Mouse (Mus musculus) MEL (cell line): Measurements from ENCODE around the gene Egfl8. TPM values are rescaled to one million over a fixed set of nuclear protein-coding genes. Genes with fewer than 3 reads are reported as not detected.

Experiments
- DNase-seq: peaks from one replicate; pipeline ENCODE4 v3.0.0; 2011; ENCODE audit warnings: low read depth, low spot score
- H3K27ac ChIP-seq: 2 replicates; pipeline ENCODE4 v1.5.1; 2012; ENCODE audit warnings: low read depth, mild to moderate bottlenecking, control low read depth, low read length, moderate library complexity; ENCODE audit not compliant: control insufficient read depth
- H3K27me3 ChIP-seq, 2 experiments: fragments of 150-350 bp in 1 of 2; sonication (generic) in 1 of 2; 2 replicates each; pipeline ENCODE4 v1.6.1; 2012; ENCODE audit warnings: low read length in 2 of 2, mild to moderate bottlenecking in 2 of 2, improper control_type of control experiment in 1 of 2, moderate library complexity in 1 of 2; ENCODE audit not compliant: insufficient read depth in 2 of 2, control insufficient read depth in 1 of 2
- H3K36me3 ChIP-seq, 2 experiments: 2 replicates each; pipeline ENCODE4 v1.6.1; 2012 to 2014; ENCODE audit warnings: low read length in 2 of 2, improper control_type of control experiment in 1 of 2, inconsistent platforms in 1 of 2, mild to moderate bottlenecking in 1 of 2; ENCODE audit not compliant: insufficient read depth in 2 of 2, control insufficient read depth in 1 of 2
- H3K4me1 ChIP-seq, 2 experiments: fragments of 150-350 bp in 1 of 2; sonication (generic) in 1 of 2; 2 replicates each; pipeline ENCODE4 v1.6.1; 2012; ENCODE audit warnings: low read length in 2 of 2, improper control_type of control experiment in 1 of 2, mild to moderate bottlenecking in 1 of 2; ENCODE audit not compliant: insufficient read depth in 2 of 2, control insufficient read depth in 1 of 2
- H3K4me3 ChIP-seq, 2 experiments: fragments of 150-350 bp in 1 of 2; sonication (generic) in 1 of 2; 2 replicates each; pipeline ENCODE4 v1.5.1; 2012; ENCODE audit warnings: low read depth in 2 of 2, low read length in 2 of 2, mild to moderate bottlenecking in 2 of 2, moderate library complexity in 2 of 2, control low read depth in 1 of 2, improper control_type of control experiment in 1 of 2; ENCODE audit not compliant: control insufficient read depth in 1 of 2, insufficient read depth in 1 of 2
- H3K79me2 ChIP-seq: 2 replicates; pipeline ENCODE4 v1.6.1; 2012; ENCODE audit warnings: mild to moderate bottlenecking, low read length, moderate library complexity; ENCODE audit not compliant: control insufficient read depth, poor library complexity, insufficient read depth
- H3K9ac ChIP-seq: 2 replicates; pipeline ENCODE4 v1.6.1; 2012; ENCODE audit warnings: low read depth, mild to moderate bottlenecking, control low read depth, low read length, moderate library complexity; ENCODE audit not compliant: control insufficient read depth, poor library complexity, severe bottlenecking
- H3K9me3 ChIP-seq: fragments of 150-350 bp; sonication (generic); replicated peaks from 2 replicates; pipeline ENCODE4 v1.6.1; 2012; ENCODE audit warnings: mild to moderate bottlenecking, low read length, improper control_type of control experiment, moderate library complexity; ENCODE audit not compliant: insufficient read depth
- BHLHE40 ChIP-seq: IDR thresholded peaks from 2 replicates; pipeline ENCODE4 v1.6.1; 2012; ENCODE audit warnings: low read depth, mild to moderate bottlenecking, inconsistent platforms, low read length, improper control_type of control experiment, borderline replicate concordance
- CTCF ChIP-seq, 3 experiments: IDR thresholded peaks in 2 of 3; conservative IDR thresholded peaks in 1 of 3; 2 replicates each; pipeline ENCODE4 v1.5.1; 2011 to 2012; ENCODE audit warnings: low read length in 3 of 3, low read depth in 2 of 3, mild to moderate bottlenecking in 2 of 3, improper control_type of control experiment in 1 of 3, inconsistent platforms in 1 of 3, mixed read lengths in 1 of 3, moderate library complexity in 1 of 3; ENCODE audit not compliant: control insufficient read depth in 1 of 3, insufficient read depth in 1 of 3, poor library complexity in 1 of 3, severe bottlenecking in 1 of 3
- E2F4 ChIP-seq: IDR thresholded peaks from 2 replicates; pipeline ENCODE4 v1.6.1; 2011; ENCODE audit warnings: low read depth, low read length, improper control_type of control experiment, borderline replicate concordance
- ELF1 ChIP-seq: IDR thresholded peaks from 2 replicates; pipeline ENCODE4 v1.6.1; 2014; ENCODE audit warnings: low read depth, mild to moderate bottlenecking, inconsistent platforms, low read length, improper control_type of control experiment, moderate library complexity
- EP300 ChIP-seq, 2 experiments: IDR thresholded peaks; 2 replicates each; pipeline ENCODE4 v1.6.1; 2011; ENCODE audit warnings: improper control_type of control experiment in 2 of 2, low read length in 2 of 2, low read depth in 1 of 2, mild to moderate bottlenecking in 1 of 2
- ETS1 ChIP-seq: IDR thresholded peaks from 2 replicates; pipeline ENCODE4 v1.6.1; 2012; ENCODE audit warnings: low read depth, mild to moderate bottlenecking, inconsistent platforms, low read length, improper control_type of control experiment, moderate library complexity
- JUND ChIP-seq: IDR thresholded peaks from 2 replicates; pipeline ENCODE4 v1.6.1; 2011; ENCODE audit warnings: low read depth, mild to moderate bottlenecking, improper control_type of control experiment, low read length
- KAT2A ChIP-seq: conservative IDR thresholded peaks from 2 replicates; pipeline ENCODE4 v1.6.1; 2012; ENCODE audit warnings: low read depth, low read length, improper control_type of control experiment, inconsistent platforms
- MEF2A ChIP-seq: IDR thresholded peaks from 2 replicates; pipeline ENCODE4 v1.6.1; 2014; ENCODE audit warnings: low read depth, mild to moderate bottlenecking, inconsistent platforms, low read length, improper control_type of control experiment; ENCODE audit not compliant: poor library complexity, insufficient replicate concordance, severe bottlenecking; ENCODE audit errors: extremely low read depth
- MXI1 ChIP-seq: IDR thresholded peaks from 2 replicates; pipeline ENCODE4 v1.6.1; 2011; ENCODE audit warnings: mild to moderate bottlenecking, low read depth, low read length, improper control_type of control experiment
- MYB ChIP-seq: IDR thresholded peaks from 2 replicates; pipeline ENCODE4 v1.6.1; 2011; ENCODE audit warnings: mild to moderate bottlenecking, low read depth, low read length, improper control_type of control experiment
- MYC ChIP-seq: IDR thresholded peaks from 2 replicates; pipeline ENCODE4 v1.6.1; 2011; ENCODE audit warnings: low read depth, mild to moderate bottlenecking, low read length, improper control_type of control experiment, moderate library complexity
- NELFE ChIP-seq: IDR thresholded peaks from 2 replicates; pipeline ENCODE4 v1.6.1; 2011; ENCODE audit warnings: low read depth, low read length, improper control_type of control experiment
- RAD21 ChIP-seq: IDR thresholded peaks from 2 replicates; pipeline ENCODE4 v1.6.1; 2011; ENCODE audit warnings: mild to moderate bottlenecking, low read depth, low read length, improper control_type of control experiment
- RCOR1 ChIP-seq: IDR thresholded peaks from 2 replicates; pipeline ENCODE4 v1.6.1; 2012; ENCODE audit warnings: low read depth, mild to moderate bottlenecking, inconsistent platforms, low read length, improper control_type of control experiment
- SIN3A ChIP-seq: IDR thresholded peaks from 2 replicates; pipeline ENCODE4 v1.6.1; 2012; ENCODE audit warnings: low read length, improper control_type of control experiment, inconsistent platforms
- SMC3 ChIP-seq: IDR thresholded peaks from 2 replicates; pipeline ENCODE4 v1.6.1; 2011; ENCODE audit warnings: low read depth, low read length, improper control_type of control experiment
- TAL1 ChIP-seq: IDR thresholded peaks from 2 replicates; pipeline ENCODE4 v1.6.1; 2012; ENCODE audit warnings: mild to moderate bottlenecking, inconsistent platforms, low read length, moderate library complexity, mixed read lengths
- TBP ChIP-seq: IDR thresholded peaks from 2 replicates; pipeline ENCODE4 v1.8.0; 2011; ENCODE audit warnings: low read depth, low read length, improper control_type of control experiment
- UBTF ChIP-seq: IDR thresholded peaks from 2 replicates; pipeline ENCODE4 v1.6.1; 2012; ENCODE audit warnings: low read depth, mild to moderate bottlenecking, inconsistent platforms, low read length, improper control_type of control experiment, moderate library complexity, borderline replicate concordance; ENCODE audit not compliant: insufficient read depth
- USF1 ChIP-seq: IDR thresholded peaks from 2 replicates; pipeline ENCODE4 v1.6.1; 2014; ENCODE audit warnings: low read depth, mild to moderate bottlenecking, inconsistent platforms, low read length, improper control_type of control experiment, moderate library complexity
- USF2 ChIP-seq, 2 experiments: IDR thresholded peaks; 2 replicates each; pipeline ENCODE4 v1.6.1; 2011 to 2012; ENCODE audit warnings: improper control_type of control experiment in 2 of 2, low read length in 2 of 2, borderline replicate concordance in 1 of 2, inconsistent platforms in 1 of 2, low read depth in 1 of 2, mild to moderate bottlenecking in 1 of 2; ENCODE audit not compliant: insufficient read depth in 1 of 2
- ZC3H11A ChIP-seq: IDR thresholded peaks from 2 replicates; pipeline ENCODE4 v1.6.1; 2012; ENCODE audit warnings: low read depth, mild to moderate bottlenecking, inconsistent platforms, low read length, improper control_type of control experiment
- ZKSCAN1 ChIP-seq: IDR thresholded peaks from 2 replicates; pipeline ENCODE4 v1.6.1; 2012; ENCODE audit warnings: low read depth, mild to moderate bottlenecking, inconsistent platforms, low read length, improper control_type of control experiment, moderate library complexity
- polyA plus RNA-seq, 2 experiments: library from polyadenylated mRNA; stranded (reverse) in 1 of 2; unstranded in 1 of 2; fragments of >175 nt in 1 of 2; fragments of >200 nt in 1 of 2; gene quantifications; 2 replicates each; pipeline versions ENCODE4 v1.2.1 to v1.2.4; 2012; ENCODE audit warnings: low replicate concordance in 2 of 2, low read depth in 1 of 2; ENCODE audit not compliant: insufficient read length in 2 of 2, insufficient read depth in 1 of 2, missing spikeins in 1 of 2
- total RNA-seq: library from RNA; depleted of rRNA; stranded (reverse); fragments of 300-350 nt; gene quantifications from 2 replicates; pipeline ENCODE4 v1.2.3, GENCODE M21; 2012

Gene Egfl8
- total and polyA plus RNA-seq, 3 experiments, result 0.89 to 1.6 TPM; not detected in 1

DNA sequence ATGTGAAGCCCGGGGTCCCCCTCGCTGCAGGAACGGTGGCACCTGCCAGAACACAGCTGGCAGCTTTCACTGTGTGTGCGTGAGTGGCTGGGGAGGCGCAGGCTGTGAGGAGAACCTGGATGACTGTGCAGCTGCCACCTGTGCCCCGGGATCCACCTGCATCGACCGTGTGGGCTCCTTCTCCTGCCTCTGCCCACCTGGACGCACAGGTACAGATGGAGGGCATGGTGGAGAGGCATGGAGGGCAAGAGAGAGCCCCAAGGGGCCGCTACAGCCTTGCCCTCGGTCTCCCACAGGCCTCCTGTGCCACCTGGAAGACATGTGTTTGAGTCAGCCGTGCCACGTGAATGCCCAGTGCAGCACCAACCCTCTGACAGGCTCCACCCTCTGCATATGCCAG, 47.4 kb downstream of the Egfl8 start:
- no peaks in the 10 kb centered on the region; a peak in 1 of 4 replicates for H3K4me1 ChIP-seq
- DNase-seq, result no peak
- H3K79me2 ChIP-seq, result no peaks in the 10 kb centered on the region
- no peak overlapping the region for H3K27ac ChIP-seq
- H3K36me3 ChIP-seq, result no peaks in the 10 kb centered on the region
- no peak overlapping the region for H3K4me3 ChIP-seq
- H3K27me3 ChIP-seq, result peaks cover 0 to 4% of the 10 kb centered on the region in 2 experiments; a peak in 2 of 4 replicates
- no peak overlapping the region for H3K9ac ChIP-seq
- no peaks in the 10 kb centered on the region for H3K9me3 ChIP-seq
- TF ChIP-seq UBTF (no peak), MYC (no peak), RCOR1 (no peak), MEF2A (no peak), USF1 (no peak), BHLHE40 (no peak), TAL1 (no peak), JUND (no peak), USF2 (IDR thresholded peaks at IDR 0.05; ENCODE audit: borderline replicate concordance in 1 of 2, insufficient read depth in 1 of 2, low read depth in 1 of 2, low read length in 2 of 2) (no peak), MYB (no peak), ELF1 (no peak), EP300 (IDR thresholded peaks at IDR 0.05; ENCODE audit: low read depth in 1 of 2, low read length in 2 of 2) (no peak), MXI1 (no peak)

DNA sequence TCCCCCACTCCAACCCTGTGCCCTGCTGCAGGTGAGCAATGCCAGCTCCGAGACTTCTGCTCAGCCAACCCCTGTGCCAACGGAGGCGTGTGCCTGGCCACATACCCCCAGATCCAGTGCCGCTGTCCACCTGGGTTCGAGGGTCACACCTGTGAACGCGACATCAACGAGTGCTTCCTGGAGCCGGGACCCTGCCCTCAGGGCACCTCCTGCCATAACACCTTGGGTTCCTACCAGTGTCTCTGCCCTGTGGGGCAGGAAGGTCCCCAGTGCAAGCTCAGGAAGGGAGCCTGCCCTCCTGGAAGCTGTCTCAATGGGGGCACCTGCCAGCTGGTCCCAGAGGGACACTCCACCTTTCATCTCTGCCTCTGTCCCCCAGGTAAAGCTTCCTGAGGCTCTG, 48.5 kb downstream of the Egfl8 start:
- no peaks in the 10 kb centered on the region for H3K36me3 ChIP-seq
- H3K79me2 ChIP-seq, result no peaks in the 10 kb centered on the region
- H3K4me3 ChIP-seq, result no peak overlapping the region
- no peaks in the 10 kb centered on the region for H3K9me3 ChIP-seq
- TF ChIP-seq ELF1, result no peak
- no peak for TF ChIP-seq BHLHE40
- no peak for TF ChIP-seq ETS1
- no peak for TF ChIP-seq RCOR1
- TF ChIP-seq JUND, result no peak
- no peak for TF ChIP-seq MYB
- TF ChIP-seq RAD21, result no peak
- TF ChIP-seq ZKSCAN1, result no peak
- no peak for TF ChIP-seq NELFE
- no peak for TF ChIP-seq SMC3
- TF ChIP-seq MEF2A, result no peak
- no peak for TF ChIP-seq E2F4
- no peak for TF ChIP-seq USF1
- TF ChIP-seq ZC3H11A, result no peak
- no peak for TF ChIP-seq SIN3A
- no peak for TF ChIP-seq EP300 (IDR thresholded peaks at IDR 0.05; ENCODE audit: low read depth in 1 of 2, low read length in 2 of 2)
- TF ChIP-seq CTCF (IDR thresholded peaks at IDR 0.05 in 2 of 3, conservative IDR thresholded peaks at IDR 0.05 in 1 of 3; ENCODE audit: control insufficient read depth in 1 of 3, insufficient read depth in 1 of 3, low read depth in 2 of 3, low read length in 3 of 3, poor library complexity in 1 of 3, severe bottlenecking in 1 of 3), result no peak
- TF ChIP-seq KAT2A, result no peak
- no peak for TF ChIP-seq TBP
- H3K27me3 ChIP-seq, result peaks cover 0 to 4% of the 10 kb centered on the region in 2 experiments; a peak in 2 of 4 replicates
- no peak overlapping the region for H3K27ac ChIP-seq
- H3K4me1 ChIP-seq, result no peaks in the 10 kb centered on the region; a peak in 1 of 4 replicates
- DNase-seq, result no peak
- H3K9ac ChIP-seq, result no peak overlapping the region
